In genomic region chr6:55358731-55359143, GRCm38 (mm10) we compare ENCODE assay signal across 8 mouse cellular contexts. TPM values are rescaled to one million over a fixed set of nuclear protein-coding genes. Genes with fewer than 3 reads are reported as not detected.
A peak's percentile ranks its signal among the peaks of the same experiment; 100 is the strongest.
DNase-seq lines count a peak whose midpoint lies in the region; ATAC-seq and TF ChIP-seq lines count a peak whose summit lies in the region.

No protein-coding gene starts in this region.

- intact Hi-C loops in left cerebral cortex, adult 2 months (cut with DNase I) = no loop called here

- H3K36me3 ChIP-seq in embryonic facial prominence, embryonic 14.5 days (ENCODE audit: control insufficient read depth, insufficient read depth, low read length) = no peaks in the 10 kb centered on the region
- no peaks in the 10 kb centered on the region for H3K36me3 ChIP-seq in midbrain, embryonic 11.5 days (ENCODE audit: control insufficient read depth, insufficient read depth, low read length)

- no peak overlapping the region for H3K27ac ChIP-seq in left cerebral cortex, adult 2 months
- H3K27ac ChIP-seq in embryonic facial prominence, embryonic 14.5 days (replicated peaks; ENCODE audit: low read depth, low read length) = no peak overlapping the region
- no peak overlapping the region for H3K27ac ChIP-seq in midbrain, embryonic 11.5 days (ENCODE audit: low read depth, low read length)

- no peak overlapping the region for H3K9ac ChIP-seq in embryonic facial prominence, embryonic 14.5 days (ENCODE audit: low read depth, low read length)
- H3K9ac ChIP-seq in midbrain, embryonic 11.5 days (ENCODE audit: low read length) = no peak overlapping the region

- ATAC-seq in embryonic facial prominence, embryonic 14.5 days (ENCODE audit: low read depth) = 0 out of 2 replicates have a peak, but pooled peaks have one; percentile 26
- peak; percentile 68; the same call in 1 of the 2 replicates for ATAC-seq in midbrain, embryonic 11.5 days (ENCODE audit: low FRiP score)

- TF ChIP-seq CTCF in left cerebral cortex, adult 2 months (IDR thresholded peaks at IDR 0.05) = peak; percentile 69

- H3K27me3 ChIP-seq in embryonic facial prominence, embryonic 14.5 days (replicated peaks; ENCODE audit: control insufficient read depth, insufficient read depth, low read length) = no peaks in the 10 kb centered on the region
- H3K27me3 ChIP-seq in midbrain, embryonic 11.5 days (ENCODE audit: control insufficient read depth, insufficient read depth, low read length) = no peaks in the 10 kb centered on the region

- H3K9me3 ChIP-seq in embryonic facial prominence, embryonic 14.5 days (ENCODE audit: control insufficient read depth, low read length) = no peaks in the 10 kb centered on the region
- no peaks in the 10 kb centered on the region for H3K9me3 ChIP-seq in midbrain, embryonic 11.5 days (ENCODE audit: control insufficient read depth, low read length)

- DNase-seq in left cerebral cortex, adult 2 months (ENCODE audit: extremely low spot score in 1 of 2, low spot score in 2 of 2) = no peak
- DNase-seq in left cerebral cortex, adult 8-10 months (ENCODE audit: low spot score in 2 of 2) = no peak
- DNase-seq in R1 (ENCODE audit: low read depth, low spot score) = peak; percentile 68
- DNase-seq in embryonic facial prominence, embryonic 14.5 days (ENCODE audit: low spot score) = no peak
- peak; percentile 87 for DNase-seq in midbrain, embryonic 11.5 days (ENCODE audit: low spot score, missing footprints)
- no peak for DNase-seq in adrenal gland, adult 2 months
- DNase-seq in frontal cortex, postnatal 14 days (ENCODE audit: low spot score in 2 of 2) = no peak
- no peak for DNase-seq in gastrocnemius, adult 8-10 months (ENCODE audit: low spot score in 2 of 2)

- no peak overlapping the region for H3K4me3 ChIP-seq in left cerebral cortex, adult 2 months
- H3K4me3 ChIP-seq in embryonic facial prominence, embryonic 14.5 days (ENCODE audit: low read depth, low read length) = no peak overlapping the region
- H3K4me3 ChIP-seq in midbrain, embryonic 11.5 days (ENCODE audit: low read depth, low read length) = no peak overlapping the region

- no peak overlapping the region for H3K4me2 ChIP-seq in embryonic facial prominence, embryonic 14.5 days (ENCODE audit: low read depth, low read length)
- no peak overlapping the region for H3K4me2 ChIP-seq in midbrain, embryonic 11.5 days

- WGBS in embryonic facial prominence, embryonic 14.5 days = 13% methylated on average over 2 of the region's 2 CpGs
- 30% methylated on average over 2 of the region's 2 CpGs for WGBS in midbrain, embryonic 11.5 days

- no peaks in the 10 kb centered on the region for H3K4me1 ChIP-seq in embryonic facial prominence, embryonic 14.5 days (ENCODE audit: control insufficient read depth, insufficient read depth, low read length)
- H3K4me1 ChIP-seq in midbrain, embryonic 11.5 days (ENCODE audit: control insufficient read depth, insufficient read depth, low read length) = no peaks in the 10 kb centered on the region

RNA-seq across cellular contexts. Expression of gene Ghrhr, which starts 17.4 kb away (rescaled TPM):
- total RNA-seq in left cerebral cortex, adult 2 months (2021) = not detected
- not detected for total RNA-seq in left cerebral cortex, adult 8-10 months (2022)
- polyA plus RNA-seq in embryonic facial prominence, embryonic 14.5 days (2014; fragmentation: Nextera tagmentation; extraction: Ambion mirVana) = not detected in 2 replicates
- not detected in 2 replicates for polyA plus RNA-seq in midbrain, embryonic 11.5 days (2014; fragmentation: Nextera tagmentation; extraction: Ambion mirVana)
- not detected for total RNA-seq in adrenal gland, adult 2 months (2021)
- not detected in 2 replicates for polyA plus RNA-seq in adrenal gland, adult 2 months (2012; rRNA removed)
- not detected for total RNA-seq in gastrocnemius, adult 8-10 months (2022)

RNA-seq across cellular contexts. Expression of gene Aqp1, which starts 22.5 kb away (rescaled TPM):
- under 1 TPM; 0.47 to 0.75 TPM for total RNA-seq in left cerebral cortex, adult 2 months (2021)
- total RNA-seq in left cerebral cortex, adult 8-10 months (2022) = 1 to 10 TPM in 3 of 4 experiments, under 1 TPM in 1; 0.59 to 4.8 (median 1.4) TPM
- 20.4 and 20.5 TPM in 2 replicates for polyA plus RNA-seq in embryonic facial prominence, embryonic 14.5 days (2014; fragmentation: Nextera tagmentation; extraction: Ambion mirVana)
- 0.38 and 0.48 TPM in 2 replicates for polyA plus RNA-seq in midbrain, embryonic 11.5 days (2014; fragmentation: Nextera tagmentation; extraction: Ambion mirVana)
- 10 to 100 TPM; 35.1 to 85.4 TPM for total RNA-seq in adrenal gland, adult 2 months (2021)
- polyA plus RNA-seq in adrenal gland, adult 2 months (2012; rRNA removed) = 135 and 204 TPM in 2 replicates
- 100 to 1,000 TPM; 145 to 259 (median 191) TPM for total RNA-seq in gastrocnemius, adult 8-10 months (2022)

Comparison
In these comparisons a context has a peak if more than half of its experiments do, and no peak if none do; other contexts are left out.
1. DNase-seq: peak in R1 (single experiment) and midbrain, embryonic 11.5 days (single experiment); none in left cerebral cortex, adult 2 months (0 of 2), left cerebral cortex, adult 8-10 months (0 of 2), embryonic facial prominence, embryonic 14.5 days (single experiment), adrenal gland, adult 2 months (single experiment), frontal cortex, postnatal 14 days (0 of 2) and gastrocnemius, adult 8-10 months (0 of 2).
2. RNA of gene Aqp1, which starts 22.5 kb away (total RNA-seq): 145 to 259 TPM in gastrocnemius, adult 8-10 months and 35.1 to 85.4 TPM in adrenal gland, adult 2 months; 0.59 to 4.8 TPM in left cerebral cortex, adult 8-10 months and 0.47 to 0.75 TPM in left cerebral cortex, adult 2 months; every median in the first group is over 4 times any median in the second.